Comparison of ENCODE assay signal across 10 mouse cellular contexts in the genomic region with DNA sequence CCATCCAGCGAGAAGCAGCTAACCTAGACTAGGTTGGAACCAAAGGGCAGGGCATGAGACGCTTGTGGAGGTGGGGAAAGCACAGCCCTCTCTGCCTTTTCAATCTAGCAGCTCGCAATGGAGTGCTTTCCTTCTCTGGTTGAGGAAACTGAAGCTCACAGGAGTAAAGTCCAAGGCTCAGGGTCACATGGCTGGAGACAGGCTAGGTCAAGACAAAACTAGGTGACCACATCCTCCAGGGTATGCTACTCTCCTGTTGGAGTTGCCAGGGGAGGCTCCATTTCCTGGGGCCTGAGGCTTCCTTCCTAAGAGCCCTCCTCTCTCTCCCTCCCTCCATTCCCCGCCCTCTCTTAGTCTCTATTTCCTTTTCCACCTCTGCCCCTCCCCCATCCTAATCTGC.
DNase-seq lines count a peak whose midpoint lies in the region; ATAC-seq lines count a peak whose summit lies in the region.
"Had no signal": no experiment of that assay in that cellular context is flagged by ENCODE, and none has a peak within 500 bp of the region (broad histone marks: within the 10 kb centered on the region; RNA-seq: fewer than 3 reads in every experiment).

No protein-coding gene starts in this region.

- H3K27me3 ChIP-seq in hindbrain, embryonic 11.5 days (ENCODE audit: control insufficient read depth, insufficient read depth, low read length): no peaks in the 10 kb centered on the region

- DNase-seq in thymus, postnatal 0 days (ENCODE audit: low spot score): peak; percentile 30
- DNase-seq in thymus, postnatal 36 days: no peak
- DNase-seq in hindbrain, embryonic 11.5 days (ENCODE audit: low spot score): no peak
- peak; percentile 58 to 84 for DNase-seq in kidney, postnatal 25 days
- DNase-seq in yolk sac, embryonic 10.5 days (ENCODE audit: low spot score): peak; percentile 76
- no peak for DNase-seq in adipocyte (ENCODE audit: low spot score)
- no peak for DNase-seq in spleen, postnatal 36 days (ENCODE audit: low spot score in 2 of 2)
- no peak for DNase-seq in left cerebral cortex, adult 8-10 months (ENCODE audit: low spot score in 2 of 2)
- DNase-seq: gastrocnemius, postnatal 10 days; right cerebral cortex, postnatal 14 days had no signal

- H3K4me2 ChIP-seq in hindbrain, embryonic 11.5 days (replicated peaks; ENCODE audit: low read depth, low read length): no peak overlapping the region

- no peaks in the 10 kb centered on the region for H3K9me3 ChIP-seq in hindbrain, embryonic 11.5 days (ENCODE audit: control insufficient read depth, low read length)

- WGBS in hindbrain, embryonic 11.5 days: 60% methylated on average over 4 of the region's 4 CpGs

- H3K27ac ChIP-seq in hindbrain, embryonic 11.5 days (ENCODE audit: low read depth, low read length): peak overlapping the region; percentile 19; the same call in 1 of the 2 replicates

- peaks cover 5% of the 10 kb centered on the region for H3K4me1 ChIP-seq in hindbrain, embryonic 11.5 days (replicated peaks; ENCODE audit: control insufficient read depth, insufficient read depth, low read length)

- no peak overlapping the region for H3K9ac ChIP-seq in hindbrain, embryonic 11.5 days (ENCODE audit: low read depth, low read length)

- no peaks in the 10 kb centered on the region for H3K36me3 ChIP-seq in hindbrain, embryonic 11.5 days (ENCODE audit: control insufficient read depth, insufficient read depth, low read length)

- no peak overlapping the region for H3K4me3 ChIP-seq in hindbrain, embryonic 11.5 days (ENCODE audit: low read depth, low read length)

- ATAC-seq in hindbrain, embryonic 11.5 days (ENCODE audit: low FRiP score): no peak

Comparison
In these comparisons a context has a peak if more than half of its experiments do, and no peak if none do; other contexts are left out.
1. DNase-seq: peak in thymus, postnatal 0 days (single experiment), kidney, postnatal 25 days (2 of 2) and yolk sac, embryonic 10.5 days (single experiment); none in thymus, postnatal 36 days (0 of 2), hindbrain, embryonic 11.5 days (single experiment), adipocyte (single experiment), spleen, postnatal 36 days (0 of 2) and left cerebral cortex, adult 8-10 months (0 of 2).